ENCODE assay signal across 7 mouse cellular contexts in genomic region chr11:35893018-35893421, GRCm38 (mm10). TPM values are rescaled to one million over a fixed set of nuclear protein-coding genes. Genes with fewer than 3 reads are reported as not detected.
DNase-seq lines count a peak whose midpoint lies in the region; ATAC-seq and TF ChIP-seq lines count a peak whose summit lies in the region.

No protein-coding gene starts in this region.

- TF ChIP-seq CTCF in testis, adult 2 months (IDR thresholded peaks at IDR 0.05; ENCODE audit: control insufficient read depth, insufficient read depth, insufficient replicate concordance, low read depth, low read length), result no peak
- TF ChIP-seq CTCF in heart, adult 2 months (IDR thresholded peaks at IDR 0.05), result no peak

- H3K9ac ChIP-seq in heart, adult 2 months (ENCODE audit: low read depth, low read length), result peak overlapping the region; percentile 22; the same call in 1 of the 2 replicates
- no peak overlapping the region for H3K9ac ChIP-seq in limb, embryonic 12.5 days (replicated peaks)

- ATAC-seq in limb, embryonic 12.5 days (ENCODE audit: insufficient number of reproducible peaks, insufficient read depth, low FRiP score, low TSS enrichment, low read depth), result no peak; the same call in 1 of the 2 replicates
- no peak for ATAC-seq in inflammation-experienced regulatory T-cells, adult 6 months

- peak overlapping the region; percentile 34 for H3K27ac ChIP-seq in testis, adult 2 months (ENCODE audit: control insufficient read depth, insufficient read depth, low read depth, low read length)
- H3K27ac ChIP-seq in heart, adult 2 months, result no peak overlapping the region; the same call in 1 of the 2 replicates
- peak overlapping the region; percentile 85 for H3K27ac ChIP-seq in limb, embryonic 12.5 days

- H3K4me1 ChIP-seq in testis, adult 2 months (ENCODE audit: control insufficient read depth, insufficient read depth, low read length), result no peaks in the 10 kb centered on the region; the same call in 1 of the 2 replicates
- H3K4me1 ChIP-seq in heart, adult 2 months (ENCODE audit: control insufficient read depth, insufficient read depth, low read length), result peaks cover 1% of the 10 kb centered on the region
- peaks cover 15% of the 10 kb centered on the region for H3K4me1 ChIP-seq in limb, embryonic 12.5 days (replicated peaks)

- no peak for TF ChIP-seq EP300 in heart, adult 2 months (IDR thresholded peaks at IDR 0.05; ENCODE audit: insufficient read depth, low read depth, low read length)

- TF ChIP-seq POLR2A in testis, adult 2 months (IDR thresholded peaks at IDR 0.05; ENCODE audit: control insufficient read depth, low read depth, low read length), result no peak
- TF ChIP-seq POLR2A in heart, adult 2 months (IDR thresholded peaks at IDR 0.05; ENCODE audit: insufficient read depth, low read depth, low read length), result no peak

- 7% methylated on average over 10 of the region's 10 CpGs for WGBS in heart, adult 2 months
- WGBS in limb, embryonic 12.5 days, result 61% methylated on average over 10 of the region's 10 CpGs

- no peak for DNase-seq in testis, postnatal 10 days (ENCODE audit: low spot score)
- DNase-seq in heart, adult 2 months, result peak; percentile 26 to 31
- peak; percentile 76 for DNase-seq in retina, postnatal 1 day
- no peak for DNase-seq in spleen, adult 18-20 months

- intact Hi-C loops in heart, adult 2 months (cut with DNase I), result no loop called here

- H3K27me3 ChIP-seq in testis, adult 2 months (ENCODE audit: control insufficient read depth, insufficient read depth, low read length), result no peaks in the 10 kb centered on the region
- no peaks in the 10 kb centered on the region for H3K27me3 ChIP-seq in heart, adult 2 months (ENCODE audit: control insufficient read depth, insufficient read depth, low read length)
- H3K27me3 ChIP-seq in limb, embryonic 12.5 days, result no peaks in the 10 kb centered on the region

- H3K36me3 ChIP-seq in testis, adult 2 months (ENCODE audit: control insufficient read depth, insufficient read depth, low read length), result no peaks in the 10 kb centered on the region
- no peaks in the 10 kb centered on the region for H3K36me3 ChIP-seq in heart, adult 2 months (ENCODE audit: control insufficient read depth, insufficient read depth, low read length)
- H3K36me3 ChIP-seq in limb, embryonic 12.5 days, result no peaks in the 10 kb centered on the region

- H3K4me2 ChIP-seq in limb, embryonic 12.5 days, result no peak overlapping the region

- no peaks in the 10 kb centered on the region for H3K79me2 ChIP-seq in heart, adult 2 months (replicated peaks; ENCODE audit: control insufficient read depth, insufficient read depth, low read length)

- H3K9me3 ChIP-seq in limb, embryonic 12.5 days, result no peaks in the 10 kb centered on the region

- H3K4me3 ChIP-seq in testis, adult 2 months (ENCODE audit: control insufficient read depth, low read depth, low read length), result no peak overlapping the region
- no peak overlapping the region for H3K4me3 ChIP-seq in heart, adult 2 months
- H3K4me3 ChIP-seq in limb, embryonic 12.5 days (replicated peaks), result no peak overlapping the region

RNA-seq across cellular contexts. Expression of gene Rars, which starts 58.7 kb away (rescaled TPM):
- polyA plus RNA-seq in testis, adult 2 months (2012; rRNA removed), result 8.6 and 9.3 TPM in 2 replicates
- 10 to 100 TPM; 36.3 to 37.4 TPM for total RNA-seq in heart, adult 2 months (2021)
- polyA plus RNA-seq in heart, adult 2 months (2012; rRNA removed), result 11.7 and 21.8 TPM in 2 replicates
- 84.0 and 91.3 TPM in 2 replicates for polyA plus RNA-seq in limb, embryonic 12.5 days (2016; fragmentation: Nextera tagmentation; extraction: Ambion mirVana)
- polyA plus RNA-seq in inflammation-experienced regulatory T-cells, adult 6 months (2017; shearing (Covaris generic)), result 10 to 100 TPM; 66.5 to 81.2 (median 71.4) TPM

Comparison
In these comparisons a context has a peak if more than half of its experiments do, and no peak if none do; other contexts are left out.
1. DNase-seq: peak in heart, adult 2 months (2 of 2) and retina, postnatal 1 day (single experiment); none in testis, postnatal 10 days (single experiment) and spleen, adult 18-20 months (0 of 2).